Mouse (Mus musculus): ENCODE measurements around the gene Tnni1.

Tnni1 gene

DNA sequence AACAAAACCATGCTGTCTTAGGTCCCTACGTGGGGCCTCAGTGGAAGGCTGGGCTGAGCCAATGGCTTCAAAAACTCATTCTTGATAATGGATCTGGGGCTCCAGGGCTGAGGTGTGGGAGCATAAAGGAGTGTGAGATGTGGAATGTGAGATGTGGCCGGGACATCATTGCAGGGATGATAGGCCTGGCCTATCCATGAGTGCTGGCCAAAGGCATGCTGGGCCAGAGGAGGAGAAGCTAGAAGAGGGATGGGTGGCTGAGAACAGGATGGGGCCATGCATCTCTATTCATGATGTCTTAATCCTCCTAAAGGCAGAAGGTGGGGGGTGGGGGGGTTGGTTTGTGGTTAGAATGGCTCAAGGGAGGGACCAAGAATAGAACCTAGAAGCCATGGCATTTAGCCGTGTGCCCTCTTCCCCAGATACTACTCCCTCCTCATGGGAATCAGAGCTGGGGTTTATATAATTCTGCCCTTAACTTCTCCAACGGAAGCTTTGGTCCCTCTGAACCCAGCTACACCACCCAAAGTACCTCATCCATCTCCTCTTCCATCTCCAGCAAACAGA lies 11.8 kb upstream of the Tnni1 start:
- DNase-seq, result no peak

DNA sequence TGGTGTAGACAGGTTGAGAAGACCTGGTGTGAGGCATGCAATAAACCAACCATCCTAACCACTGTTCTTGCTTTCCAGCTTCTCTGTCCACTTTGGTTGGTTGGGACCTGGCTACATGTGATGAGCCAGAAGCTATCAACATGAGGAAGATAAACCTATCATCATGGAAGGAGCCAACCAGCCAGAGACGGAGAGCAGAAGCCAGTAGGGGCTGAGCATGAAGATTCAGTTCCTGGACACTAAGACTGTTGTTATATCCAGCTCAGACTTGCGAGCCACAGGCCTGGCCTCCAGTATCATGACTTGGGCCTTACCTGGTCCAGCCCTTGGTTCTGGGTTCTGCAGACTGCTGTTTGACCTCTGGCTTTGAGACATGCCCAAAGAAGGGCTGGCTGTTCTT lies 10.8 kb upstream of the Tnni1 start:
- DNase-seq, result no peak

DNA sequence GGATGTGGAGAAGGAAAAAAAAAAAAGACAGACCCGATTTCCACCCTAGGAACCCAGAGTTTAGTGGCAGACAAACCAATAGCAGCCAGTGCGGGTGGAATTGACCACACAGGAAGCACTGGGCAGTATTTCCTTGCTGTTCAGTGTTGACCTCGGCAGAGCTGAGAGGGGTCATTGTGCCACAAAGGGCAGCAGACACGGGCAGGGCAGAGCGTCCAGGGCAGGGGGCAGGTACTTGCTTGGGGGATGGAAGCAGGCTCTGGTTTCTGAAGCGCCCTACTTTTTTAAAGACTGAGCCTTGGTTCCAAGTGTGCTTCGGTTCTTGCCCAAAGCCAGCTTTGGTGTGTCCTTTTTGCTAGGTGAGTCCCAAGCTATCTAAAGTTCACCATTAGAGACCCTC lies 9.0 kb upstream of the Tnni1 start:
- no peak for DNase-seq

DNA sequence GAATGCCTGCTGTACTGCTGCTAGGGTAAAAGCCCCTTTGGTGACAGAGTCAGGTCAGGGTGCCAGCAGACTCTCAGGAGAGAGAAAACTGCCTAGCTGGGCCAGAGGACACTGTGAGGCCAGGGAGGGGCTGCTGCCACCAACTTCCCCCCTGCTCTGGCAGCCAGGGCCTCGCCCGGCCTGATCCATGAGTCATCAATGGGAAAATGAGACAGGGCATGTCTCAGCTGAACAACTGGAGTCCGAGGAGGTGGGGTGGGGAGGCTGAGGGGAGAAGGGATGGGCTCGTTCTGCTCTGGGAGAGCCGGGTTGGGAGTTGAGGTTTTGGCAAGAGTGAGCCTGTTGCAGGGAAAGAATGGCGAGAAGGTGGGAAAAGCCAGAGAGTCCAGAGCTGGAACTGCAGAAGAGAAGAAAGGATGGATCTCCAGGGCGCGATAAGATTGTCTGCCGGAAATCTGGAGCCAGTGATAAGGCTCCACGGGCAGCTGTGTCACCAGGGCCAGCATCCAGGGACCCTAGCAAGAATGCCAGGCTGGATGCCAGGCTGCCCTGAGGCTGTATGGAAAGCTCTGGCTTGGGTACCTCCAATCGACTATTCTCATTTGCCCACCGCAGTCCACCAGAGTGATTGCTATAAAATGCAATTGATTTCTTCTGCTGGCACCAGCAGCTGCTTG lies 8.2 kb upstream of the Tnni1 start:
- DNase-seq, result no peak

DNA sequence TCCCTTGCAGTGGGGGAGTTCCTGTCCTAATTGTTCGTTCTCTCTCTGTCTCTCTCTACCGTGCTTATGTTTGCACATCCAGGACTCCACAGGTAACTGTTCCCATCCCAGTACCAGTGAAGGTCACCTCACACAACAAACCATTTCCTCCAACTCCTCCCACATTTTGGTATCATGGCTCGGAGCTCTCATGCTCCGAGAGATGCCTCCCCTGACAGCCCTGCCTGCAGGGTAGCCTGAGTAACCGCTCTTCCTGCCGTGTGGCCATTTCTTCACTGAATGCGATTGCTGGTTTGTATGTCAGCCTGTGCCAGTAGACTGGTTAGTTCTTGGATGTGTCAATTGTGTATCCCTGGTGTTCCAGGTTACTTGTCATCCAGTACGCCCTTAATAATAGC lies 7.7 kb upstream of the Tnni1 start:
- DNase-seq, result no peak

GRCm38 (mm10) chr1:135776596-135776995 lies 2.6 kb upstream of the Tnni1 start:
- no peak for DNase-seq

GRCm38 (mm10) chr1:135777046-135777445 lies 2.2 kb upstream of the Tnni1 start:
- no peak for DNase-seq

DNA sequence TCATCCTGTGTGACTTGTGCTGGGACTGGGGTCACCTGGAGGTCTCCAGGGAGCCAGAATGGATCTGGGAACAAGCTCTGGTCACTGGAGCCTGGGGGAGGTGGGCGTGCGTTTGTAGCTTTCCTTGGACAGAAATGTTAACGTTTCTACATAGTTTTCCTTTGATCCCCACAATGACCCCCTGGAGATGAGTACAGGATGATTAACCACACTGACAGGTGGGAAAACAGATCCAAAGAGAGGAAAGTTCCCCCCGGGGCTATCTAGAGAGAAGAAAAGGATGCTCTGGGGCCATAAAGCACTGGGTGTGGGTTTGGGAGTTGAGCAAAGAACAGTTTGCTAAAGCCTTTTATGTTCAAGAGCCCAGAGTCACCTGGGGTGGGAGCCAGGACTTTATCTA lies 1.4 kb downstream of the Tnni1 start:
- no peak for DNase-seq

GRCm38 (mm10) chr1:135781220-135781619 lies 2.0 kb downstream of the Tnni1 start:
- peak; percentile 59 to 63 for DNase-seq

- no peak for DNase-seq
These were observed 3.6 kb downstream of the Tnni1 start for GRCm38 (mm10) chr1:135782816-135783215.

GRCm38 (mm10) chr1:135787799-135788198 lies 8.6 kb downstream of the Tnni1 start:
- peak; percentile 49 to 51 for DNase-seq

DNA sequence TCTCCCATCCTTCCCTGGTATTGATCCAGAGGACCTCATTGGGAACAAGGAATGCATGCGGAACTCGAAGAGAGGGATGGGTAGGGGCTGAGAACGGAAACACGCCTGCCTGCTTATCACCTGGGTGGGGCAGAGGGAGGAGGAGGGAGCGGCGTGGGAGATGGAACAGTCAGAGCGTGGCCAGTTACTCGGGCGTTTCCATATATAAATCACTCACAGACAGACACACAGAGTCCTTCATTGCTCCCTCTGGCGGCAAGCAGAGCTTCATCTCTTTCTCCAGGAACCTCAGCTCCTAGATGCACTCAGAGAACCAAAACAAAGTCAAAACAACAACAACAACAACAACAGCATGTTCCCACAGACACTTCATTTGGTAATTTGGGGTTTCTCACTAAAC lies 9.5 kb downstream of the Tnni1 start:
- DNase-seq, result no peak

- peak; percentile 66 to 69 for DNase-seq
These were observed 10.6 kb downstream of the Tnni1 start for GRCm38 (mm10) chr1:135789815-135790214.

DNA sequence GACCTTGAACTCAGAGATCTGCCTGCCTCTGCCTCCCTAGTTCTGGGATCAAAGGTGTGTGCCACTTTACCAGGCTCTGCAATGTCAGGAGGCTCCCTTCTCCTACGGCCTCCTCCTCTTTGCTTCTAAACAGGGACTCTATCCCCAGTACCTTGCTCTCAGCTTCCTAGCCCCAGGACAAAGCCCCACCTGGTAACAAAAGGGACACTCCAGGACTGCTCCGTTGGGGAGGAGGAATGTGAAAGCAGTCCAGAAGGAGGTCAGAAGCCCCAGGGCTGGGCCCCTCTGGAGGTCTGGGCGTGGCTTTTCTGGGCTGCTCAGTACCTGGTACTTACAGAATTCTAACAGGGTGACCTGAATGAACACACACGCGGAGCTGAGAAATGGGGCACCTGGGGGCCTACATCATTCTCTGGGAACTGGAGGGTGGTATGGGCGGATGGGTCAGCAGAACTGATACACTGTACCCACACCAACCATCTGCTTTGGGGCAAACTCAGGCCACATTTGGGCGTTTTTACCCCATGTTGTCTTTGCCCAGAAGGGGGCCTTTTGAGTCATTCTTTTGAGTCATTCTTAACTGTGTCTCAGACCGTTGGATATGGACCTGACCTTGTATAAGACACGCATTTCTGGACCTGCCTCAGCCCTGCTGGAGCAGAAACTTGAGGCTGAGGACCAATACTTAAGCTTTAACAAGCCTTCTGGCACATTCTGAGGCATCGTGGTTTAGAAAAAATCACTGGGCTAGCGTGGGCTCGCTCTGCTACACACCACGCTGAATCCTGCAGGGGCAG lies 13.1 kb downstream of the Tnni1 start:
- DNase-seq, result no peak

DNA sequence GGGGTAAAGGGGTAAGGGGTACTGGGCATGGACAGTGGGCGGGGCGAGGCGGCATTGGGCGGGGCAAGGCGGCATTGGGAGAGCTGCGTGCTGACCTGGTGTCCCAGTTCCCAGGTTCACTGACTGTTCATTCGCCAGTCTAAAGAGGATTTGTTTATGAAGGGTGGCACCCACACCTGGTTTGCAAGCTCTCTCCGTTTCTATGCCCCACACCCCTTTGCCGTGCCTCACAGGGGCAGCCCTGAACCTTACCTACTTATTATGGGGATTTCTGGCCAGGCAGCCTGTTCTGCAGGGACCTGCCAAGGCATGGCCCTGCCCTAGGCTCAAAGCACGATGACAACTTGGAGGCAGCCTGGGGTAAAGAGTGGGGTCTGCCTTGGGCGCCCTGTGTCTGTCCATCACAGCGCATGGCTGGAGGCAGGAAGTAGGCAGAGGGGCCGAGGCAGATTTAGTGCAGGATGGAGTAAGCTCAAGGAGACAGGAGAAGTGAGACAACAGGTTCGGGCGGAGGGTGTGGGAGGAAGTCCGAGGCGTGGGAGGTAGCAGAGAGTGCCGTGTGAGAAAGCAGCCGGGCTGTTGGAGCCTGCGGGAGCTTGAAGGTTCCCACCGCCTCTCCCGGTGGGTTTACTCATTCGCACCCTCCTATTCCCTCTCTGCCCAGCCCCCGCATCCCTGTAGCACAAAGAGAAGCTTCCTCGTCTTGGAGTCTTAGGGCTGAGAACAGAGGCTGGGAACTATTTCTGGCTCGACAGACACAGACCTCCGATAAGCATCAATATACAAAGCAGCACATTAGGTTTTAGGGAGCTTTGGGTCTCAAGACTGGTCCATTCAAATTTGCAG lies 14.4 kb downstream of the Tnni1 start:
- no peak for DNase-seq

DNA sequence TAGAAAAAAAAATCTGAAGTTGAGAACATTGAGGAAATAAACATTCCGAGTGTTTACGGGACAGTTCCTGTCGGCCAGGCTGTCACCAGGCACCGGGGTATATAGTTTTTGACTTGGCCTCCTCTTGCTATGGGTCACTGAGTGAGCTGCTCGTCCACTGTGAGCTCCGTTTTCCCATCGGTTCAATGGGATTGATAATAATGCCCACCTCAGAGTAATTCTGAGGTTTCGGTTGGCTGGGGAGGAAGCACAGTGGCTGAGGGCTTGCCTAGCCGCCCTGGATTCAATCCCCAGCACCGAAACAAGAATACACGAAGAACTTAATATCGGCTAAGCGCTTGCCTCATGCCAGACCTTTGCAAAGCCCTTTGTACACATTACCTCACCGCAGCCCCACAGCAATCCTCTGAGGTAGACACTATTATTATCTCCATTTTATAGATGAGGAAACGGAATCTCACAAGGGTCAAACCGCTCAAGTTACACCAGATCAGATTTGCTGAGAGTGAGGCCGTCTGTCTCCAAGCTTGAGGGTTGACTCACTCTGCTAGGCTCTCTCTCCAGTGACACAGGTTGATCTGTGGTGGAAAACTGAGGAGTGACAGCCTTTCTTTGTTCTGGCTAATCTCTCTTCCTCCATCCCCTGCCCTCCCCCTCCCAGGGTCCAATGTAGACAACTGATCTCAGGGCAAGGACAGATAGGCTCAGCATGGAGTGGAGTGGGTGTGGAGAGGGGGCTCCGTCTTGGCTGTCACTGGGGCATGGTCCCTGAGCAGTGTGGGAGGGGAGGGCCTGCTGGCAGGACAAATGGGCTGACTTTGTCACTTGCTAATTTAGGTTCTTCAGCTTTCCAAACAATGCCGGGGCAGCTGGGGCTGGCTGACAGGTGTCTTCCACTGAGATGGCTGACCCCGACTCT lies 15.2 kb downstream of the Tnni1 start:
- DNase-seq, result no peak

DNA sequence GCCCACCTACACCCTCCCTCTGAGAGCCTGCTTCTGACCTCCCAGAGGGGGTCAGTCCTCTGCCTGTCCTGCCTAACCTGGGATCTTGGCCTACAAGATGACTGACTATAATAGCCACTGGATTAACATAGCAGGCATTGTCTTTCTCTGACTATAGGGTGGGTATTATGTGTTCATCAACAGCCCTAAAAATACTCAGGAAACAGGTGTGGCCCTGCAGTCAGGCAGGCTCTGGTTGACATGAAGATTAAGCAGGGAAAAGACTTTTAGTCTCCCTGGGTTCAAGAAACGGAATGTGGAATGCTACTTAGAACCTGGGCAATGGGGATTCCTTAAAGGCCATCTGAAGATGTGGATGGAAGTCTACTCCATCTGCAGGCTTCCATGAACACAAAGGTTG lies 19.3 kb downstream of the Tnni1 start:
- no peak for DNase-seq

DNA sequence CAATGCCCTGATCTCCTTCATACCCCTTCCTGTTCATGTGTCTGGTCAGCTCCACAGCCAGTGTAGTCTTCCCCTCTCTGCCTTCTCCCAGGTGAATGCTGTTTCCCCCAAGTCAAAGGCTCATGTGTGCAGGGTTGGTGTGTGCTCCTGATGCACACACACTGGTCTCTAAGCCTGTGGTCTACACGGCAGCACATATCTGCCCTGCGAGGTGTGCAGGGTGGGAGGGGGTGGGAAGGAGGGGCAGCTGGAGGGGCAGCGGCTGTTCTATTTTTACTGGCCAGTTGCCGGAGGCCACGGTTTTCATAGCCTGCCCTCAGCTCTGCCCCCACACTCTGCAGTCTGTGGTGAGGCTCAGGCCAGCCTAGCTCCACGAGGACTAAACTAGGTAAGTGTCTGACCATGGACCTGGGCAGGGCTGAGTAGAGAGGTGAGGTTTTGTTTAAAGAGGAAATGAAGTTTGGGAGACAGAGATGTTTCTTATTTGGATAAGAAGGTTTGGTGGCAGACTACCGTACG lies 19.9 kb downstream of the Tnni1 start:
- no peak for DNase-seq

GRCm38 (mm10) chr1:135800192-135800950 lies 21.1 kb downstream of the Tnni1 start:
- DNase-seq, result no peak

DNA sequence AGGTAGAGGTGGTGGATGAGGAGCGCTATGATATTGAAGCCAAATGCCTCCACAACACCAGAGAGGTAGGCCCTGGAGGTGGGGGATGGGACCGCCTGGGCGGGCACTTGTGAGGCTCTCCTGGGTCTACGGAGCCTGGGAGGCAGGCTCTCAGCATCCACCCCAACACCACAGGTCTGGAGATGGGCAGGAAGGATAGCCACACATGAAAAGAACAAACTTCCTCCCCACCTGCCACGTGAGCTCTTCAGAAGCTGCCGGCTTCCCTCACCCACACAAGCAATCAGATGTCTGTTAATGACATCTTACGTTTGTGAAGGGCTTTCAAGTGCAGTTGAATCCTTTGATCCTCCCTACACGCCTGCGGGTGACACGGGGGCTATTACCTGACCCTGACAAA lies 28.3 kb downstream of the Tnni1 start:
- no peak for DNase-seq

DNA sequence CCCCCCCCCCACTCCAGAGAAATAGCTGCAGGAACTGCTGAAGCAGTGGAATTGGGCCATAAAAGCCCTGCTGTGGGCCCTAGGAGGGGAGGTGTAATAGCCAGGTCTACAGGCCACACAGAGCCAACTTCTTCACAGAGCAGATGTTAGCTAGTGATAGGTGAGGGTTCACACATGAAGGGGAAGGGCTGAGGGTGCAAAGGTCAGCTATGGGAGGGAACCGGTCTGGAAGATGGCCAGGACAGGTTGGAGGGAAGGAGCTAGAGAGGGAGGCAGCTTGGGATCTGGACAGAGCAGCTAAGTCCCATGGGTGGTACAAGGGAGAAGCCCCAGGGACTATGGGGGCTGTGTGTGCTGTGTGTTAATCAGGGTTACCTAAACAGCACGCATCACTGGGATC lies 30.9 kb downstream of the Tnni1 start:
- DNase-seq, result no peak

All from cerebellum, postnatal 36 days (tissue).